Mouse (Mus musculus) neural tube, embryonic 14.5 days (tissue): ENCODE data around the gene Babam2. TPM values are rescaled to one million over a fixed set of nuclear protein-coding genes. Genes with fewer than 3 reads are reported as not detected.

Experiments used
- ATAC-seq: fragments of 200-750 bp; cut with Nextera tagmentation; 2 replicates; pipeline ENCODE4 v1.8.0; 2017; ENCODE audit warnings: low read depth, mild to moderate bottlenecking, moderate TSS enrichment, moderate library complexity
- H3K27ac ChIP-seq: fragments of 300-500 bp; sonication (generic); 2 replicates; pipeline ENCODE4 v1.5.1; 2014; ENCODE audit warnings: low read depth, mild to moderate bottlenecking, control low read depth, low read length, moderate library complexity, mixed read lengths
- H3K27me3 ChIP-seq: fragments of 300-500 bp; sonication (generic); 2 replicates; pipeline ENCODE4 v1.6.1; 2014; ENCODE audit warnings: low read length; ENCODE audit not compliant: control insufficient read depth, insufficient read depth
- H3K36me3 ChIP-seq: fragments of 300-500 bp; sonication (generic); 2 replicates; pipeline ENCODE4 v1.6.1; 2014; ENCODE audit warnings: low read length, mixed read lengths; ENCODE audit not compliant: control insufficient read depth, insufficient read depth
- H3K4me1 ChIP-seq: fragments of 300-500 bp; sonication (generic); 2 replicates; pipeline ENCODE4 v1.6.1; 2014; ENCODE audit warnings: low read length; ENCODE audit not compliant: control insufficient read depth, insufficient read depth
- H3K4me2 ChIP-seq: fragments of 300-500 bp; sonication (generic); 2 replicates; pipeline ENCODE4 v1.6.1; 2014; ENCODE audit warnings: mild to moderate bottlenecking, low read depth, low read length, control low read depth
- H3K4me3 ChIP-seq: fragments of 300-500 bp; sonication (generic); 2 replicates; pipeline ENCODE4 v1.5.1; 2014; ENCODE audit warnings: low read depth, low read length, control low read depth, mixed read lengths
- H3K9ac ChIP-seq: fragments of 300-500 bp; sonication (generic); replicated peaks from 2 replicates; pipeline ENCODE4 v1.6.1; 2014; ENCODE audit warnings: low read depth, mild to moderate bottlenecking, control low read depth, low read length, mixed read lengths
- H3K9me3 ChIP-seq: fragments of 300-500 bp; sonication (generic); 2 replicates; pipeline ENCODE4 v1.6.1; 2016; ENCODE audit warnings: low read length; ENCODE audit not compliant: control insufficient read depth
- WGBS: fragments of 180-500 bp; shearing (Covaris S2); extraction: QIAGEN DNeasy Blood & Tissue Kit; methylation state at CpG from one replicate; pipeline ENCODE4 v1.1.7; 2014; 5-methylcytosine and 5-hydroxymethylcytosine counted together
- polyA plus RNA-seq: library from polyadenylated mRNA; unstranded; fragments of >200 nt; fragmentation: Nextera tagmentation; extraction: Ambion mirVana; gene quantifications from 2 replicates; pipeline ENCODE4 v1.2.1, GENCODE M21; 2014

Babam2 gene
- polyA plus RNA-seq, 1 experiment from 2014 or later = 43.5 TPM

DNA sequence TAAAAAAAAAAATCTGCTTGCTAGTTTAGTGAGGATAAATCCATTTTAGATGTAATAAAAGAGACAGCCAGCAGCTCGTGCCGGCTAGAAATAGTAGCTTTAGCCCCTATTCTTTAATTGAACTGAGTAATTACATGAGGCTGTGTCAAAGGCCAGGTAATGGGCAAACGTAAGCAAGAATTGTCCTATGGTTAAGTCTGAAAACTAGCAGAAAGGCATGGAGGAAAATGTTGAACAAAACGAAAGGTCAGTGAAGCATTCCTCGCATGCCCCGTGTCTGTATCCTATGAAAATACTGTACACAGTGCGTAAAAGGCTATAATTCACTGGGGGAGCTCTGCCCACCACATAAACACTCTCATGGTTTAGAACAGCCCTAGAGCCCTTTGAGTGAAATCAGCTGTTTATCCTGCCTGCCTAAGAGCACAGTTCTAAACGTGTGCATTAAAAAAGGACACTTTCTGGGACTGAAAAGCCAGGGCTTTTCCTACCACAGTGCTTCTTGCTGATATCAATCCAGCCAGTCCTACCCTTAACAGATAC, 361.8 kb downstream of the Babam2 start:
- Histone ChIP-seq H3K9me3 (no peaks in the 10 kb centered on the region), H3K9ac (no peak overlapping the region), H3K36me3 (no peaks in the 10 kb centered on the region), H3K4me3 (no peak overlapping the region), H3K4me1 (no peaks in the 10 kb centered on the region), H3K4me2 (no peak overlapping the region), H3K27ac (no peak overlapping the region), H3K27me3 (no peaks in the 10 kb centered on the region)
- 65% methylated on average over 8 of the region's 8 CpGs for WGBS
- no peak for ATAC-seq

DNA sequence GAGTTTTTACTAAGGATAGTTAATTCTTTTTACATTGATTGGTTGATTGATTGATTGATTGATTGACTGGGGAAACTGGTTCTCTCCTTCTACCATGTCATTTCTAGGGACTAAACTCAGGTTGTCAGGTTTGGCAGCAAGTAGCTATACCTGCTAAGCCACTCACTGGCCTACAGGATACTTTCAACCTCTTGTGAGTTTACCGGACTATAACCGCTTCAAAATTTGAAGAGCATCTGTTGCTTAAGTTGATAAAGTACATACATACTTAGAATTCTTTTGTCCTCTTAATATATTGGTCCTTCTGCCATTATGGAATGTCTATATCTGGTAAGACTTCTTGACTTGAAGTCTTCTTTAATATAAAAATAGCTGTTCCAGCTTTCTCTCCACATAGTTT, 363.0 kb downstream of the Babam2 start:
- 96% methylated on average over 2 of the region's 2 CpGs for WGBS
- Histone ChIP-seq H3K27ac (no peak overlapping the region), H3K9me3 (no peaks in the 10 kb centered on the region), H3K4me1 (no peaks in the 10 kb centered on the region), H3K9ac (no peak overlapping the region), H3K4me3 (no peak overlapping the region), H3K4me2 (no peak overlapping the region), H3K36me3 (no peaks in the 10 kb centered on the region), H3K27me3 (no peaks in the 10 kb centered on the region)
- no peak for ATAC-seq

DNA sequence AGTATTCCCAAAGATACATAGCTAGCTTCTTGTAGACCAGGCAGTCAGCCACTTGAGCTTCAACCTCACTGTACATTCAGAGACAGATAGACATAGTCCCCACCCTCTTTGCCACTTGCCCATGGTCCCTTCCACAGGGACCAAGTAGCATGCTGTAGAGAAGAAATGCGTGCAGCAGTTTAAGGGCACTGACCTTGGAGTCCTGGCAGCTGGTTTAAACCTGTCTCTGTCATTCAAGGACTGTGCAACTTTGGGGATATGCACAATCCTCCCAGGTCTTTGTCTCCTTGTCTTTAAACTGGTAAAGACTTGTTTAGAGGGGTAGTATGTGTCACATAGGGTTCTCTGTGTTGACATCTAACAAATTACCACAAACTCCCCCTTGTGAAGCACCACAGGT, 364.4 kb downstream of the Babam2 start:
- no peak for ATAC-seq

DNA sequence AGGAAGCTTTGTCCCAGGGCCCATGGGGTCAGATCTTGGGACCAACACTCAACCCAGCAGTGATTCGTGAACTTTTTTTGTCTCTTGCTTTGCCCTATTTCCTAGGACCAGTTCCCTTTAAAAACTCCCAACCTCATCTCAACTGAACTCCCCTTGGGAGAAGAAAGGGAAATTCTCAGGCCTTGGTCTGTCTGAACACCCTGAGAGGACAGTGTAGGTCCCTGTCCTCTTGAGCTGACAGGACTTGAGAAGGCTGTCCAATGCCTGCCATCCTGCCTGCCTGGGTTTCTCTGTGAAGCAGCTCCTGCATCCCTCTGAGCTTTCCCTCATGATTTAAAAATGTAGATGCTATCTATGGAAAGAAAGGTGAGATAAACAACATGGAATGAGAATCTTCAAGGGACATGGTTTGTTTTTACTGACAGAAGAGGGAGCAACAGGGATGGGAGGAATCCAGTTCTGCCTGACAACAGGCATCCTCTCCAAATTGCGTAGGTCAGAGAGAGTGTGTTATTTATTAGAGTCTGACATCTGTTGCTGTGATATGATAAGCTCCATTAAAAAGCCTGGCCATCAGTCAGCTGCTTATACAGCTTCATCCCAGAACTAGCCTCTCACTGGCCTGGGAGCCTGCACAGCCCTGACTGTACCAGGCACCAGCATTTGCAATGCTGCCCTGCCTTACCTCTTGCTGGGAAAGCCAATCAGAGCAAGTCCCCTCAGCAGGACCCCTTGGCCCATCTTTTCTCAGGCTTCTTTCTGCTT, 367.0 kb downstream of the Babam2 start:
- no peak overlapping the region for H3K9ac ChIP-seq
- H3K4me3 ChIP-seq = no peak overlapping the region
- H3K36me3 ChIP-seq = no peaks in the 10 kb centered on the region
- no peak overlapping the region for H3K27ac ChIP-seq
- H3K27me3 ChIP-seq = no peaks in the 10 kb centered on the region
- H3K9me3 ChIP-seq = no peaks in the 10 kb centered on the region
- no peaks in the 10 kb centered on the region for H3K4me1 ChIP-seq
- no peak for ATAC-seq
- H3K4me2 ChIP-seq = no peak overlapping the region
- 77% methylated on average over 2 of the region's 2 CpGs for WGBS

More for the DNA sequence above, 364.4 kb downstream of the Babam2 start:
- Histone ChIP-seq H3K4me1 (no peaks in the 10 kb centered on the region), H3K4me2 (no peak overlapping the region), H3K27ac (no peak overlapping the region), H3K36me3 (no peaks in the 10 kb centered on the region), H3K4me3 (no peak overlapping the region), H3K9ac (no peak overlapping the region), H3K27me3 (no peaks in the 10 kb centered on the region), H3K9me3 (no peaks in the 10 kb centered on the region)
- WGBS = 93% methylated on average over 1 of the region's 1 CpGs

- ATAC-seq = no peak
- 87% methylated on average over 5 of the region's 5 CpGs for WGBS
- H3K27me3 ChIP-seq = no peaks in the 10 kb centered on the region
- no peak overlapping the region for H3K4me2 ChIP-seq
- H3K9me3 ChIP-seq = no peaks in the 10 kb centered on the region
- no peak overlapping the region for H3K9ac ChIP-seq
- no peaks in the 10 kb centered on the region for H3K36me3 ChIP-seq
- no peak overlapping the region for H3K4me3 ChIP-seq
- no peaks in the 10 kb centered on the region for H3K4me1 ChIP-seq
- H3K27ac ChIP-seq = no peak overlapping the region
Observed at GRCm38 (mm10) chr5:32066015-32066734, 368.7 kb downstream of the Babam2 start.

GRCm38 (mm10) chr5:32066839-32067238, 369.4 kb downstream of the Babam2 start:
- Histone ChIP-seq H3K27me3 (no peaks in the 10 kb centered on the region), H3K27ac (no peak overlapping the region), H3K9ac (no peak overlapping the region), H3K4me1 (no peaks in the 10 kb centered on the region), H3K9me3 (no peaks in the 10 kb centered on the region), H3K4me2 (no peak overlapping the region), H3K4me3 (no peak overlapping the region), H3K36me3 (no peaks in the 10 kb centered on the region)
- 90% methylated on average over 2 of the region's 2 CpGs for WGBS
- ATAC-seq = no peak

GRCm38 (mm10) chr5:32068616-32069015, 371.1 kb downstream of the Babam2 start:
- no peaks in the 10 kb centered on the region for H3K4me1 ChIP-seq
- H3K9me3 ChIP-seq = no peaks in the 10 kb centered on the region
- H3K27ac ChIP-seq = no peak overlapping the region
- no peaks in the 10 kb centered on the region for H3K27me3 ChIP-seq
- no peak overlapping the region for H3K9ac ChIP-seq
- WGBS = 78% methylated on average over 3 of the region's 3 CpGs
- ATAC-seq = no peak
- H3K4me3 ChIP-seq = no peak overlapping the region
- H3K4me2 ChIP-seq = no peak overlapping the region
- H3K36me3 ChIP-seq = no peaks in the 10 kb centered on the region

GRCm38 (mm10) chr5:32069096-32069495, 371.6 kb downstream of the Babam2 start:
- Histone ChIP-seq H3K36me3 (no peaks in the 10 kb centered on the region), H3K9me3 (no peaks in the 10 kb centered on the region), H3K27me3 (no peaks in the 10 kb centered on the region), H3K4me1 (no peaks in the 10 kb centered on the region), H3K9ac (no peak overlapping the region), H3K4me2 (no peak overlapping the region), H3K27ac (no peak overlapping the region), H3K4me3 (no peak overlapping the region)
- WGBS = 72% methylated on average over 4 of the region's 4 CpGs
- no peak for ATAC-seq

DNA sequence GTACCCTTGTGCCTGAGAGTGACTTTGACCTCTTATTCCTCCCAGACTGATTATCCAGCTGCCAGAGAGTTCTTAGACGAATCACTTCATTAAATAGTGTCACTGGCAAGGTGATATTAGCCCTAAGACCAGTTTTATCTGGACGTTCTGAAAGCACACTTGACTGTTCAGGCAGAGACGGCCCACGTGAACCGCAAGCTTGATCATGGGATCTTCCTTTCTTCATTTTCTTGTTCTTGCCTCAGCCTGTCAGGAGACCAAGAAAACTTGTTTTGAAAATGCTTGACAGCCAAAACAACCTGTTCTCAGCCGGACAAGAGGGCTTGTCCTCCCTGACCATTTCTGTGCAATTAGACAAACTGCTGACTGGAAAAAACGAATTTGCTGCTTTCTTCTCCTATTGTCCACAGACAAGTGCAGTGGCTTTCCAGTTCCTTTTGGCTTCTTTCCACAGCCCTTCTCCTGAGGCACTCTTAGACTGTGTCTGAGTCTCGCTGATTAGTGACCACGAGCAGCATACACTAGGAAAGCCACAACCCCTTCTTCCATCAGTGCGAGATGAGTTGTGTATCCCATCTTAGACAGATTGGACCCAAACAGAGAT, 372.2 kb downstream of the Babam2 start:
- Histone ChIP-seq H3K4me3 (no peak overlapping the region), H3K4me2 (no peak overlapping the region), H3K4me1 (no peaks in the 10 kb centered on the region), H3K9me3 (no peaks in the 10 kb centered on the region), H3K27me3 (no peaks in the 10 kb centered on the region), H3K9ac (no peak overlapping the region), H3K36me3 (no peaks in the 10 kb centered on the region), H3K27ac (no peak overlapping the region)
- WGBS = 81% methylated on average over 10 of the region's 10 CpGs
- ATAC-seq = no peak
